Mouse (Mus musculus): Measurements from ENCODE around the gene Slc36a4.

DNA sequence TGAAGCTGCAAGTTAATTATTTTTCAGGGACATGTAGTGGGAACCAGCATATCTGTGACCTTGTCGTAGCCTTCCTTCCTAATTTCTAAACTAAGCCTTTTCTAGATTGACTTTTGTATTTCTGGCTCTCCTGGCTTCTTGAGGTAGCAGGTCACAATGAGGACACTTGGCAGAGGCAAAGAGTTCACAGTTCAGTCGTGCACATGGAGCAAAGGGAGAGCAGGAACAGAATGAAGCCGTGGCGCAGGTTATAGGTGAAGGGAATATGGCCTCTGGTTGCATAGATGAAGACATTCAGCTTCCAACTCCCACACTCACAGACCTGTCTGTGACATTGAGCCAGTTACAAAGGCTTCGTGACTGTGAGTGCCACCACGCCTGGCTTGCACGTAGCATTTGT is 44.9 kb upstream of the Slc36a4 start:
- TF ChIP-seq GATA1 (IDR thresholded peaks at IDR 0.05; ENCODE audit: low read length) (no peak), TAL1 (IDR thresholded peaks at IDR 0.05; ENCODE audit: low read length) (no peak)

Measured in erythroblast, embryonic 14.5 days (primary cell).